Mouse (Mus musculus) gastrocnemius, postnatal 36 days (tissue): ENCODE measurements around the gene Add1. TPM values are rescaled to one million over a fixed set of nuclear protein-coding genes. Genes with fewer than 3 reads are reported as not detected.

Experiments
- DNase-seq, 2 experiments: peaks; one replicate each; pipeline ENCODE4 v3.0.0; 2022
- intact Hi-C: fragments of 180-260 bp; cut with DNase I; formaldehyde crosslinking; loops from one replicate; pipeline ENCODE4 v1.15.1; 2025
- microRNA-seq, 2 experiments: library from miRNA; unstranded; fragments of <30 nt; microRNA quantifications; one replicate each; pipeline ENCODE4 v1.2.0; 2021
- total RNA-seq, 2 experiments: library from RNA; stranded (reverse); gene quantifications; 2 replicates each; pipeline ENCODE4 v1.2.3; 2021

Add1 gene
- total RNA-seq, 2 experiments from 2014 or later, result 58.7 to 67.4 TPM

GRCm38 (mm10) chr5:34660591-34661130 is 87.2 kb downstream of the Add1 start:
- no peak for DNase-seq
- intact Hi-C loops, result no loop called here

GRCm38 (mm10) chr5:34661909-34662308 is 88.4 kb downstream of the Add1 start:
- intact Hi-C loops, result no loop called here
- no peak for DNase-seq

GRCm38 (mm10) chr5:34663231-34663630 is 89.8 kb downstream of the Add1 start:
- intact Hi-C loops, result no loop called here
- DNase-seq, result no peak

GRCm38 (mm10) chr5:34669493-34669892 is 96.0 kb downstream of the Add1 start:
- intact Hi-C loops, result no loop called here
- DNase-seq, result no peak

GRCm38 (mm10) chr5:34670280-34670679 is 96.8 kb downstream of the Add1 start:
- no peak for DNase-seq
- intact Hi-C loops, result no loop called here

Small RNAs within 50 kb of the gene (microRNA-seq; reads per million reads assigned to microRNA genes)
- 0 to 1.1 reads per million in 2 experiments for gene Mir7036b

Other genes with a start within 250 kb of the Add1 start
- 10 to 100 TPM; 16.6 to 18.4 TPM for gene Rnf4, start 237.4 kb upstream of the Add1 start, total RNA-seq
- gene Fam193a, start 203.7 kb upstream of the Add1 start, total RNA-seq, result 10 to 100 TPM; 12.3 to 13.4 TPM
- gene Tnip2, start 59.7 kb upstream of the Add1 start, total RNA-seq, result 1 to 10 TPM; 3.0 to 3.2 TPM
- 1 to 10 TPM in 1 of 2 experiments, under 1 TPM in 1; 0.82 to 1.5 TPM for gene Sh3bp2, start 47.8 kb upstream of the Add1 start, total RNA-seq
- 1 to 10 TPM; 3.2 to 4.2 TPM for gene Mfsd10, start 63.5 kb downstream of the Add1 start, total RNA-seq
- gene Nop14, start 86.5 kb downstream of the Add1 start, total RNA-seq, result 10 to 100 TPM; 10.8 to 17.1 TPM
- gene Grk4, start 86.7 kb downstream of the Add1 start, total RNA-seq, result 1 to 10 TPM; 1.4 to 1.6 TPM
- gene Htt, start 188.1 kb downstream of the Add1 start, total RNA-seq, result 1 to 10 TPM; 5.9 to 7.0 TPM